Mouse (Mus musculus) kidney, adult 2 months (tissue): Measurements from ENCODE around the gene S100pbp.

Source experiments
- CTCF ChIP-seq: fragments of 200-500 bp; conservative IDR thresholded peaks from 2 replicates; pipeline ENCODE4 v1.5.1; 2011; ENCODE audit warnings: low read depth, mild to moderate bottlenecking, control low read depth, low read length, moderate library complexity, mixed read lengths; ENCODE audit not compliant: insufficient read depth, insufficient read length
- POLR2A ChIP-seq: fragments of 200-500 bp; IDR thresholded peaks from one replicate; pipeline ENCODE4 v1.6.1; 2011; ENCODE audit warnings: low read depth, low read length, control low read depth

- no peak for TF ChIP-seq CTCF
- no peak for TF ChIP-seq POLR2A
Observed at GRCm38 (mm10) chr4:129149321-129149720, 40.2 kb downstream of the S100pbp start.
